Mouse (Mus musculus) G1E (cell line): Measurements from ENCODE around the gene Mfng. TPM values are rescaled to one million over a fixed set of nuclear protein-coding genes. Genes with fewer than 3 reads are reported as not detected.

ENCODE experiments used
- ATAC-seq: 2 replicates; pipeline ENCODE4 v1.8.0; 2016; ENCODE audit warnings: mild to moderate bottlenecking; ENCODE audit not compliant: insufficient number of reproducible peaks, poor library complexity, low FRiP score, severe bottlenecking; ENCODE audit errors: extremely low read depth
- DNase-seq: peaks from one replicate; pipeline ENCODE4 v3.0.0; 2012; ENCODE audit warnings: low spot score
- H3K27me3 ChIP-seq: 2 replicates; pipeline ENCODE4 v1.6.1; 2012; ENCODE audit warnings: mild to moderate bottlenecking, low read length, inconsistent platforms; ENCODE audit not compliant: insufficient read depth
- H3K36me3 ChIP-seq: replicated peaks from 2 replicates; pipeline ENCODE3; 2012; ENCODE audit warnings: mild to moderate bottlenecking, inconsistent platforms
- H3K4me1 ChIP-seq: 2 replicates; pipeline ENCODE4 v1.6.1; 2012; ENCODE audit warnings: low read depth, low read length, inconsistent platforms, mixed read lengths; ENCODE audit not compliant: insufficient read depth
- H3K4me3 ChIP-seq: 2 replicates; pipeline ENCODE4 v1.5.1; 2012; ENCODE audit warnings: low read depth, mild to moderate bottlenecking, inconsistent platforms, low read length, moderate library complexity, mixed read lengths
- H3K9me3 ChIP-seq: replicated peaks from 2 replicates; pipeline ENCODE4 v1.6.1; 2012; ENCODE audit warnings: inconsistent platforms
- CTCF ChIP-seq: IDR thresholded peaks from 2 replicates; pipeline ENCODE4 v1.5.1; 2012; ENCODE audit warnings: low read depth, low read length, inconsistent platforms, mixed read lengths
- GATA1 ChIP-seq: IDR thresholded peaks from 2 replicates; pipeline ENCODE4 v1.6.1; 2012; ENCODE audit warnings: borderline replicate concordance, low read length, inconsistent platforms, mixed read lengths
- GATA2 ChIP-seq: IDR thresholded peaks from 2 replicates; pipeline ENCODE4 v1.6.1; 2012; ENCODE audit warnings: low read depth, low read length, inconsistent platforms, borderline replicate concordance
- POLR2AphosphoS5 ChIP-seq: IDR thresholded peaks from 2 replicates; pipeline ENCODE4 v1.6.1; 2012; ENCODE audit warnings: low read depth, low read length, inconsistent platforms; ENCODE audit not compliant: insufficient replicate concordance
- TAL1 ChIP-seq: conservative IDR thresholded peaks from 2 replicates; pipeline ENCODE4 v1.6.1; 2012; ENCODE audit warnings: low read depth, low read length, inconsistent platforms, mixed read lengths
- polyA plus RNA-seq: library from polyadenylated mRNA; stranded (reverse); fragments of >175 nt; gene quantifications from 2 replicates; pipeline ENCODE4 v1.2.3, GENCODE M21; 2012
- total RNA-seq, 2 experiments: library from RNA; stranded (forward) in 1 of 2; stranded (reverse) in 1 of 2; fragments of 200-1000 nt in 1 of 2; fragments of >200 nt in 1 of 2; fragmentation: Nextera tagmentation in 1 of 2; gene quantifications; 2 replicates each; pipeline ENCODE4 v1.2.3; 2014 to 2017

The Mfng gene
- total and polyA plus RNA-seq, 3 experiments = not detected

GRCm38 (mm10) chr15:78740662-78741061 is 32.6 kb downstream of the Mfng start:
- DNase-seq (no peak), ATAC-seq (no peak)
- Histone ChIP-seq H3K36me3 (no peaks in the 10 kb centered on the region), H3K9me3 (no peaks in the 10 kb centered on the region), H3K4me3 (no peak overlapping the region), H3K4me1 (no peaks in the 10 kb centered on the region), H3K27me3 (no peaks in the 10 kb centered on the region)
- TF ChIP-seq GATA2 = no peak
- no peak for TF ChIP-seq GATA1
- no peak for TF ChIP-seq CTCF
- TF ChIP-seq POLR2AphosphoS5 = no peak
- TF ChIP-seq TAL1 = no peak

GRCm38 (mm10) chr15:78737146-78737545 is 36.1 kb downstream of the Mfng start:
- ATAC-seq (no peak), DNase-seq (no peak)
- Histone ChIP-seq H3K36me3 (no peaks in the 10 kb centered on the region), H3K4me1 (no peaks in the 10 kb centered on the region), H3K9me3 (no peaks in the 10 kb centered on the region), H3K27me3 (no peaks in the 10 kb centered on the region), H3K4me3 (no peak overlapping the region)
- TF ChIP-seq POLR2AphosphoS5 (no peak), CTCF (no peak), GATA2 (no peak), TAL1 (no peak), GATA1 (no peak)

- Histone ChIP-seq H3K36me3 (no peaks in the 10 kb centered on the region), H3K4me3 (no peak overlapping the region), H3K27me3 (no peaks in the 10 kb centered on the region), H3K9me3 (no peaks in the 10 kb centered on the region), H3K4me1 (no peaks in the 10 kb centered on the region)
- DNase-seq (no peak), ATAC-seq (no peak)
- TF ChIP-seq POLR2AphosphoS5 (no peak), GATA2 (no peak), CTCF (no peak), TAL1 (no peak), GATA1 (no peak)
These were observed 36.6 kb downstream of the Mfng start for GRCm38 (mm10) chr15:78736681-78737100.

GRCm38 (mm10) chr15:78736181-78736579 is 37.1 kb downstream of the Mfng start:
- ATAC-seq (no peak), DNase-seq (no peak)
- no peak overlapping the region for H3K4me3 ChIP-seq
- H3K27me3 ChIP-seq = no peaks in the 10 kb centered on the region
- H3K36me3 ChIP-seq = no peaks in the 10 kb centered on the region
- TF ChIP-seq GATA2 (no peak), CTCF (no peak), GATA1 (no peak), POLR2AphosphoS5 (no peak), TAL1 (no peak)
- H3K9me3 ChIP-seq = no peaks in the 10 kb centered on the region
- no peaks in the 10 kb centered on the region for H3K4me1 ChIP-seq

GRCm38 (mm10) chr15:78735431-78736180 is 37.7 kb downstream of the Mfng start:
- Histone ChIP-seq H3K27me3 (no peaks in the 10 kb centered on the region), H3K4me1 (no peaks in the 10 kb centered on the region), H3K9me3 (no peaks in the 10 kb centered on the region), H3K36me3 (no peaks in the 10 kb centered on the region), H3K4me3 (no peak overlapping the region)
- ATAC-seq = no peak
- DNase-seq = no peak
- no peak for TF ChIP-seq POLR2AphosphoS5
- TF ChIP-seq CTCF = no peak
- TF ChIP-seq TAL1 = no peak
- TF ChIP-seq GATA2 = no peak
- TF ChIP-seq GATA1 = no peak

- no peak overlapping the region for H3K4me3 ChIP-seq
- H3K27me3 ChIP-seq = no peaks in the 10 kb centered on the region
- TF ChIP-seq TAL1 = no peak
- no peak for TF ChIP-seq POLR2AphosphoS5
- H3K4me1 ChIP-seq = no peaks in the 10 kb centered on the region
- H3K36me3 ChIP-seq = no peaks in the 10 kb centered on the region
- no peak for ATAC-seq
- H3K9me3 ChIP-seq = no peaks in the 10 kb centered on the region
- DNase-seq = no peak
These were observed 41.4 kb downstream of the Mfng start for GRCm38 (mm10) chr15:78731830-78732229.

- TF ChIP-seq POLR2AphosphoS5 = no peak
- H3K4me3 ChIP-seq = no peak overlapping the region
- H3K36me3 ChIP-seq = no peaks in the 10 kb centered on the region
- no peaks in the 10 kb centered on the region for H3K4me1 ChIP-seq
- ATAC-seq (no peak), DNase-seq (no peak)
- H3K9me3 ChIP-seq = no peaks in the 10 kb centered on the region
- H3K27me3 ChIP-seq = no peaks in the 10 kb centered on the region
These were observed 42.8 kb downstream of the Mfng start for GRCm38 (mm10) chr15:78730315-78731049.
